Mouse (Mus musculus): Measurements from ENCODE around the gene Ppp2r2c.
"Not testable (repeated sequence)": the region's sequence is repeated elsewhere in the genome, so short reads cannot be mapped to it uniquely, and the experiment has no call there.

Ppp2r2c gene

GRCm38 (mm10) chr5:36929376-36929775 lies 61.1 kb downstream of the Ppp2r2c start:
- DNase-seq (ENCODE audit: low spot score): no peak

DNA sequence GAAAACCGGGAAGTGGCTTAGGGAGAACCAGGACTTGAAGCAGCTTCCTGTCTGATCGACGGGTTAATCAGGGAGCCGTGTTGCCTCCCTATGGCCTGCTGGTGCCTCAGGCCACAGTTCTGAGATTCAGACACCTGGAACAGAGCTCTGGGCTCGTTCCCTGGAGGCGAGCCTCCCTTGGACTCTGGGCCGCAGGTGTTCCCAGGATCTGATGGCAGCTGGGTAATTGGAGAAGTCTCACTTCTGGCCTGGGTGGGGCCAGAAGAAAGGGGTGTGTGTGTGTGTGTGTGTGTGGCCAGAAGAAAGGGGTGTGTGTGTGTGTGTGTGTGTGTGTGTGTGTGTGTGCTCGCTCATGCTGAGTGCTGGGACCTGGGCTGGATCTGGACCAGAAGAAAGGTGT lies 65.1 kb downstream of the Ppp2r2c start:
- DNase-seq (ENCODE audit: low spot score): no peak

GRCm38 (mm10) chr5:36935486-36936473 lies 67.5 kb downstream of the Ppp2r2c start:
- DNase-seq (ENCODE audit: low spot score): peak; percentile 77

DNA sequence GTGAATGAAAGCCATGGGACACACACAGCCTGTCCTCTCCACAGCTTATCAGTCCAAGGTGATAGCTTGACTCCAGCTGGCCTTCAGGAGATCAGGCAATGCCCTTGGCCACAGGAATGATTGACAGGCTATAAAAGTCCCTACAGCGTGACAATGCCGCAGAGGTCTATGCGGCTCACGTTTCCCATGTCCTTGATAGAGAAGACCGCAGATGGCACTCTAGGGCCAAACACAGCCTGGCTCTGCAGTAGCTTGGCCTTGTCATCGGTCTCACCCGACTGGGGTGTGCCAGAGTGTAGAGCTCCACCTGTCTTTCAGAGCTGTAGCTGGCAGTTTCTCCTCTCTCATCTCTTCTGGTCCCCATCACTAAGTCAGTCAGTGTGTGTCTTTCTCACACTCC lies 68.2 kb downstream of the Ppp2r2c start:
- no peak for DNase-seq (ENCODE audit: low spot score)

DNA sequence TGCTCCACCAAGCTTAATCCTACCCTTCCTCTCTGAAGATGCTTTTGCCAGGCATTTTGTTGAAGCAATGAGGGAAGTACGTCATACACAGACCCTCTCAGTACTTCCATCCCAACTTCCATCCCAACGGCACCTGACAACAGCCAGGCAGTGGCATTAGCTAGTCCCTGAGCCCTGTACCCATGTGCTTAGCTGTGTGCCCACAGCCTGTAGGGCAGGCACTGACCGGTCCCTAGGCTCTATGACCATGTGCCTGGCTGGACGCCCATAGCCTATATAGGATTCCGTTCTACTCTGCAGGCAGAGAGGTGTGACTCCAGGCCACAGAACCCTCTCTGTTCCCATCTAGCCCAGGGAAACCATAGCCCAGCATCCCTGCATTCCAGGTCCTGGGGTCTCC lies 69.7 kb downstream of the Ppp2r2c start:
- DNase-seq (ENCODE audit: low spot score): no peak

DNA sequence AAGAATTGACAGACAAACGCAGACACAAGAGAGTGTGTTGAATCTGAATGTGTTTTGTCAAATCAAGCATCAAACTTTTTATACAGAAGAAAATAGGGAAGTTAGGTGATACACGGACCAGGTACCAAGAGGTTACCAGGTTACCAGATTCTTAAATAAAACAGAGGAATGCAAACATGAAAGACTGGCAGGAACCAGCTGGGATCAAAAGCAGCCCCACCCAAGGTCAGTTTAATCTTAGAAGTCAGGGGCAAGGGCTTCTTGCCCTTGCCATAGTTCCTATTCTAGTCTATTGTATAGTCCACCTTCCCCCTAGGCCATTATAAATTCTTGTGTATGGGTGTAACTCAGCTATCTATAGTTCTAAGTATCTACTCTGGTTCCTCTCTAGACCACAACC lies 70.7 kb downstream of the Ppp2r2c start:
- DNase-seq (ENCODE audit: low spot score): not testable (repeated sequence)

- DNase-seq (ENCODE audit: low spot score): no peak
Measured at GRCm38 (mm10) chr5:36942446-36942845, 74.1 kb downstream of the Ppp2r2c start.

DNA sequence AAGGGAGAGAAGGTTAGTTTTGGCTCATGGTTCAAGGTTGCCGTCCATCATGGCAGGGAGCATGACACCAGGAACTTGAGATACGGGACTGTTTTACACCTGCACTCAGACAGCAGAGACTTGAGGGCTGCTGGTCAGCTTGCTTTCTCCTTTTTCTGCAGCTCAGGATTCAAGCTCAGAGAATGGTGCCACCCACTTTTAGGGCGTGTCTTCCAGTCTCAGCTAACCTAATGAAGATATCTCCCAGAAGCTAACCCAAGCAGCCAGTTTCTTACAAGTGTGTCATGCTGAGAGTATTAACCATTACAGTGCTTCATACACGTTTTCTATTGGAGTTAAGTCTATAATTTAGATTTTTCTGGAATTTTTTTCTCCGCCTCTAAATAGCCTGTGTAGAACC lies 76.2 kb downstream of the Ppp2r2c start:
- DNase-seq (ENCODE audit: low spot score): peak; percentile 54

DNA sequence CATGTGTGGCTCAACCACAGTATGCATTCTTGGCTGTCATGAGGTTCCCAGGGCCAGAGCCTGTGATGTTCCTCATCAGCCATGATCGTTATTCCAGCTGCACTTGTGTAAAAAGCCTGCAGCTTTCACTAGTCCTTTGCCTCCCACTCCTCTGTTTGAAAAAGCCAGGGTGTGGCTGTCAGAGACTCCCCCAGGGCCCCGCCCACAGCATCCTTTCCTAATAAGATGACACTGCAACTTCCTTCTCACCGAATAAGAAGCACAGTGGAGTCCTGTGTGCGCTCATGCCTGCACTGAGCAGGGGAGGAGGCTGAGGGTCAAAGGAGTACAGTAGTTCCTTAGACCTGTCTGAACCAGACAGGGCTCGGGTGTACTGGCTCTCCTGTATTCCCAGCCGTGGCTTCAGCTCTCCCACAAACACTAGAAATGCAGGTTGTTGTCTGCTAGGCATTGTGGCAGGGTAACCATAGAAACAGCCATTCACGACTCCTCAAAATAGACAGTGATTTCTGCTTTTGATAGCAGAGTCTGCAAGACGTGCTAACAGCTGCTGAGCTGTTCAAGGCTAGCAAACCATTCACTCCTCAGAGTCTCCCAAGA lies 76.9 kb downstream of the Ppp2r2c start:
- peak; percentile 48 for DNase-seq (ENCODE audit: low spot score)

- no peak for DNase-seq (ENCODE audit: low spot score)
Measured at GRCm38 (mm10) chr5:36945713-36946112, 77.4 kb downstream of the Ppp2r2c start.

- DNase-seq (ENCODE audit: low spot score): peak; percentile 76
Measured at GRCm38 (mm10) chr5:36946445-36946844, 78.1 kb downstream of the Ppp2r2c start.

DNA sequence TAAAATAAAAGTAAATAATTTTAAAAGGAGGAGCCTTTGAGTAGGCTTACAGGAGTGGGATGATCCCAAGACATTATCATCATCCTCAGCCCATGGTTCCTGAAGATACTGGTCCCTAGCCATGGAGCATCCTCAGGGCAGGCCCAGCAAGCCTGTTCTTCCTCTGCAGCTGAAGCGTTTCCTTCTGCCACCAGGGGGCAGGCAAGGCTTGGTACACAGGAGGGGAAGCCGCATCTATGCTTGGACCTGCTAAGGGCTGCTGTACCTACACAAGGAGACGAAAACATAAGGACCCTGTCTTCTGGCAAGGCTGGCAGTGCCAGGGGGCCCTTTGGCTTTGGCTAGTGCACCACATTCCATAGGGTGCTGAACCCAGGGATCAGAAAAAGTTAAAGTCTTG lies 80.5 kb downstream of the Ppp2r2c start:
- peak; percentile 79 for DNase-seq (ENCODE audit: low spot score)

DNA sequence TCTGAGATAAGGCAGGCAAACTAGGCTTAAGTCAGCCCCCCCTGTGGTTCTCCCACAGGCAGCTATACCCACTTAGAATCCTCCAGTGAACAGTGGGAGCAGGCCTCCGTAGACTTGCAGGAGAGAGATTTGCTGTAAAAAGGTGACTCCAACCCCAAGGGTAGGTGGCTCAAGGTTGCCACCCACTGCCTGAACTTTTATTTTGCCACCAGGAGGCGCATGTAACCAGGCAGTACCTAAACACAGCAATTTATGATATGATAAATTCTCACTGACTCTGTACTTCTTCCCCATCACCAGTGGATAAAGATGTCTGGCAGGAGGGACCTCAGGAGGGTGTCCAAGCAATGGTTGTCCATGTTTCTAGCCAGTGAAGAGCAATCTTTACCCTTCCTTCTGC lies 82.6 kb downstream of the Ppp2r2c start:
- no peak for DNase-seq (ENCODE audit: low spot score)

DNA sequence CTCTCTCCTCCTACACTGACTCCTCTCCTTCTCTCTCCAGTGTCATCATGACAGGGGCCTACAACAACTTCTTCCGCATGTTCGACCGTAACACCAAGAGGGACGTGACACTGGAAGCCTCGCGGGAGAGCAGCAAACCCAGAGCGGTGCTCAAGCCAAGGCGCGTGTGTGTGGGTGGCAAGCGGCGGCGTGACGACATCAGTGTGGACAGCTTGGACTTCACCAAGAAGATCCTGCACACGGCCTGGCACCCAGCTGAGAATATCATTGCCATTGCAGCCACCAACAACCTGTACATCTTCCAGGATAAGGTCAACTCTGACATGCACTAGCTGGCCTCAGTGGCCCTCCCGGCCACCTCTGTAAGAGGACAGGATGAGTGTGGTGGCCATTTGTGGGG lies 84.0 kb downstream of the Ppp2r2c start:
- no peak for DNase-seq (ENCODE audit: low spot score)

DNA sequence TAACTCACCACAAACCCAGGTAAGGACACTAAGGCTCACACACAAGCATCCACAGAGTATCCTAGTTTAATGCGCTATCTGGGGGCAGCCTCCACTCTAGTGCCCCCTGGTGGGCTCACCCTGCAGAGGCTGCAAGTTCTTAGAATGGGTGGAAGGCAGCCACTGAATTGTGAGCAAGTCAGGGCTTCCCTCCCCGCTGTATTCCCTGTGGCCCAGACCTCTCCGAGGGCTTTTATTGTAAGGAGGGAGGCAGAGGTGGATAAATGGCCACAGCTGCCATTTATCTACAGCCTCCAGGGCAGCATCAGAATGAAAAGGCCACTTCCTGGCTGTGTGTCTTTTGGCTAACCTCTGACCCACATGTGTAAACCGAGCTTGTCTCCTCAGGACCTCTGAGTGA lies 87.1 kb downstream of the Ppp2r2c start:
- peak; percentile 38 for DNase-seq (ENCODE audit: low spot score)

DNA sequence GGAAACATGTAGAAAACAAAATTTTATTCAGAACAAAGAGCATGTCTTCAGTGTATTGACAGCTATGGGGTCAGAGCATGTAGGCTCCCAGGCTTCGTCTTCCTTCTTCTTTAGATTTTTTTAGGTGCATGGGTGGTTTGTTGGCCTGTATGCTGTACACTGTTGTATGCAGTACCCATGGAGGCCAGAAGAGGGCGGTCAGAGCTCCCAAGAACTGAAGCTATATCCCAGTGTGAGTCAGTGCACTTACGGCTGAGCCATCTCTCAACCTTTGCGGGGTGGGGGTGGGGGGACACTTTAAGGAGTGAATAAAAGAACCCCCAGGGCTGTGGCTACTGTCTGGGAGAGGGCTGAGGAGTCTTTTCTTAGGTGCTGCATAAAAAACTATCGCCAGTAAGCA lies 90.5 kb downstream of the Ppp2r2c start:
- peak; percentile 59 for DNase-seq (ENCODE audit: low spot score)

- DNase-seq (ENCODE audit: low spot score): peak; percentile 65
Measured at GRCm38 (mm10) chr5:36960501-36960900, 92.2 kb downstream of the Ppp2r2c start.

- DNase-seq (ENCODE audit: low spot score): no peak
Measured at GRCm38 (mm10) chr5:36971587-36971986, 103.3 kb downstream of the Ppp2r2c start.

DNA sequence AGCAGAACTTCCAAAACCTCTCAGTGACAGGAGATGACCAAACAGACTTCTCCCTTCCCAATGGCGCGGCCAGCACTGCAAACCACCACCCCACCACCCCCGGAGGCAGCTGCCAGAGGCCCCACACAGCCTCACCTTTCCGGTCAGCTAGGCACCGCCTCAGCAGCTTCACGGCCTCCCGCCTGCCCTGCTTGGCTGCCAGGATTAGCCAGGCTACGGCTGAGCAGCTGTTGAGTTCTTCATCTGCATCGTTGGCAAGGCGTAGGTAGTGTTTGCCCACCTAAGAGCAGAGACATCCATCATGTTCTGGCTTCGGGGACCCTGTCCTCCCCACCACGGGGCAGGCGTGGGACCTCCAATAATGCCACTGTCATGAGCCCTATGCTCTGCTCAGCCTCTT lies 107.0 kb downstream of the Ppp2r2c start:
- DNase-seq (ENCODE audit: low spot score): no peak

DNA sequence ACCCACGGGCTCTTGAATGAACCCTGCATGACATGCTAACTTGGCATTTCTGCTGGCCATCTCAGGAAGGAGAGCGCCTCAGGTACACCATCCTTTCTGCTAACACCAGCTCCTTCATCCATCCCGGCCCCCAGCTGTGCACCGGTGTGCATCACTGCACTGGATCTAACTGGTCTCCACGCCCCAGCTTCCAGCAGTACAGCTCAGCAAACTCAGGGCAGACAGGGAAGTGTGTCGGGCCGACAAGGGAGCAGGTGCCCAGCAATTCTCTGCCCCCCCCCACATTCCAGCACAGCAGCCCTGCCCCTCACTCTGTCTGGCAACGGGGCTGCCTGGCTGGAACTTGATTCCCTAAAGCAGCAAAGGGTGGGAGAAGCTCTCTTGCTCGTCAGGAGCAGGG lies 109.5 kb downstream of the Ppp2r2c start:
- no peak for DNase-seq (ENCODE audit: low spot score)

DNA sequence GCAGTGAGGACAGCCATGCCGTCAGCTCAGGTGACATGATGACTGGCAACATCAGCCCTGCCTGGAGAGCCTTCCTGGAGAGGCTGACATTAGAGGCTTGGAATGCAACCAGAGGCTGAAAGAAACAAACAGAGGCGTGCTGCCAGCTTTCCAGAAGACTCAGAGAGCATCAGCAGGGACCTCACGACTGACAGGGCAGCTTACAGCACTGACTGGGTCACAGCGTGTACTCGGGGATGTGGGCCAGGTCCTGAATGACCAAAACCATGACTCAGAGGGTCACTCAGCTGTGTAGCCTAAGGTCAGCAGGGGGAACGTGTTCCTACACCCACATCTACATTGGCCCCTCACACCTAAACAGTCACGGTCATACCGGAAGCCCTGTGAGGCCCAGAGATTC lies 110.7 kb downstream of the Ppp2r2c start:
- no peak for DNase-seq (ENCODE audit: low spot score)

DNA sequence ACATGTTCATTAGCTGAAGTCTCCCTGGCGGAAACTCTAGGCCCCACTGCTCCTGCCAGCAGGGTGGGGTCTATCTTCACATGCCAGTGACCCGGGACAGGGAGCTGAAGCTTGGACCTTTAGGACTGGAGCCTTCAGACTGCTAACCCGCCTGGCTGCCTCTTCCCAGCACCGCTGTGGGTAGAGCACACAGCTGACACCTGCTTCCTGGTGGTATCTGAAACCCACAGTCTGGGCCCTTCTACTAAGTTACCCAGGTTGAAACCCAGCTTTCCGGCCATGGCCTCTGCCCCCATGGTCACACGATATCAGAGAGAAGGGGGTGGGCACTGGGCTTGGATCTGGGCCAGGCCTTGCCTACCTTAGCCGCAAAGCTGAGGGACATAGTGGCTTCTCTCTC lies 111.3 kb downstream of the Ppp2r2c start:
- DNase-seq (ENCODE audit: low spot score): no peak

DNA sequence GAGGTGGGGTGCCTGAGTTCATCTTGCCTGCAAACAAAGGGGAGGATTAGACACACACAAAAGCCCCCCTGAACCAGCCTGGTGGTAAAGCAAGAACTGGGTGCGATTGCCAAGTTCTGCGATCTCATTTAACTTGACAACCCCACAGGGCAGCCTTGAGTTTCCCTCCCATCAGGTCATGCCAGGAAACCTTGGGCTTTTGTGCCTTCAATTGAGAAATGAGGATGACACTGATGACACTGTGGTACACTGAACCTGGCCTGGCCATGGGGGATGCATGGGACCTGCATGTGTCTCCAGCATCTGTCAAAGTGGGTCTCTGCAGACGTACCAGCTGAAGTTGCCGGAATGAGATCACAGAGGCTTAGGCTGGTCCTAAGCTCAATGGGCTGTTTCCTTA lies 114.0 kb downstream of the Ppp2r2c start:
- no peak for DNase-seq (ENCODE audit: low spot score)
